Mouse (Mus musculus) embryonic facial prominence, embryonic 13.5 days (tissue): ENCODE measurements around the gene Hoxa6. TPM values are rescaled to one million over a fixed set of nuclear protein-coding genes. Genes with fewer than 3 reads are reported as not detected.

ENCODE experiments used
- ATAC-seq: fragments of 200-750 bp; cut with Nextera tagmentation; 2 replicates; pipeline ENCODE4 v1.8.0; 2017; ENCODE audit warnings: low read depth; ENCODE audit not compliant: insufficient number of reproducible peaks, insufficient read depth, low FRiP score, low TSS enrichment
- H3K27ac ChIP-seq: fragments of 300-500 bp; sonication (generic); 2 replicates; pipeline ENCODE4 v1.5.1; 2015; ENCODE audit warnings: moderate library complexity, mild to moderate bottlenecking, inconsistent platforms
- H3K27me3 ChIP-seq: fragments of 300-500 bp; sonication (generic); 2 replicates; pipeline ENCODE4 v1.6.1; 2015; ENCODE audit warnings: mild to moderate bottlenecking, inconsistent platforms
- H3K36me3 ChIP-seq: fragments of 300-500 bp; sonication (generic); 2 replicates; pipeline ENCODE4 v1.6.1; 2015; ENCODE audit warnings: mild to moderate bottlenecking, inconsistent platforms
- H3K4me1 ChIP-seq: fragments of 300-500 bp; sonication (generic); 2 replicates; pipeline ENCODE4 v1.6.1; 2015; ENCODE audit warnings: inconsistent platforms
- H3K4me2 ChIP-seq: fragments of 300-500 bp; sonication (generic); 2 replicates; pipeline ENCODE4 v1.6.1; 2015; ENCODE audit warnings: moderate library complexity, mild to moderate bottlenecking, inconsistent platforms
- H3K4me3 ChIP-seq: fragments of 300-500 bp; sonication (generic); 2 replicates; pipeline ENCODE4 v1.5.1; 2015; ENCODE audit warnings: mild to moderate bottlenecking, inconsistent platforms
- H3K9ac ChIP-seq: fragments of 300-500 bp; sonication (generic); 2 replicates; pipeline ENCODE4 v1.6.1; 2015; ENCODE audit warnings: mild to moderate bottlenecking, inconsistent platforms
- H3K9me3 ChIP-seq: fragments of 300-500 bp; sonication (generic); 2 replicates; pipeline ENCODE4 v1.6.1; 2016; ENCODE audit warnings: inconsistent platforms
- whole genome bisulfite sequencing: fragments of 180-500 bp; shearing (Covaris S2); methylation state at CpG from one replicate; pipeline ENCODE4 v1.1.7; 2015; ENCODE audit warnings: mixed read lengths; 5-methylcytosine and 5-hydroxymethylcytosine counted together
- polyA plus RNA-seq: library from polyadenylated mRNA; unstranded; fragments of >200 nt; fragmentation: Nextera tagmentation; extraction: Ambion mirVana; gene quantifications from 2 replicates; pipeline ENCODE4 v1.2.1, GENCODE M21; 2015

Gene Hoxa6
- polyA plus RNA-seq, 1 experiment from 2014 or later, result 0.81 TPM

DNA sequence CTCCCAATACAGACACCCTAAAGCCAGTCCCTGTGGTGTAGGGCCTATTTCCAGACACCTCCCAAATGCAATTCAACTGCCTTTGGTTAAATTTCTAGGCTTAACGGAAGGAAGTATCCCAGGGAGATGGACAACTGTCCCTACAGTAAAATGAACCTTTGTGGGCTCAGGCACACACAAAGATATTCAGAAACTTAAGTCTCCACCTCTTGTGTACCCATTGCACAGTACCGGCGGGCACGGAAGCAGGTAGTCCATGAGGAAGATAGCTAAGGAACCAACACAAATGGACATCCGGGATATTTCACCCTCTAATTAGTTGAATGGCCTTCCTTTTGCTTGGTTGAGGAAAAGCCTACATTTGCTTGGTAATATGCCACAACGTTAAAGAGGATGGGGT lies 32.1 kb downstream of the Hoxa6 start:
- Histone ChIP-seq H3K36me3 (no peaks in the 10 kb centered on the region), H3K27ac (no peak overlapping the region), H3K27me3 (peaks cover 99% of the 10 kb centered on the region), H3K9me3 (no peaks in the 10 kb centered on the region), H3K4me3 (no peak overlapping the region), H3K4me2 (no peak overlapping the region), H3K4me1 (peaks cover 7% of the 10 kb centered on the region), H3K9ac (no peak overlapping the region)
- no peak for ATAC-seq
- 0% methylated on average over 6 of the region's 6 CpGs for WGBS

DNA sequence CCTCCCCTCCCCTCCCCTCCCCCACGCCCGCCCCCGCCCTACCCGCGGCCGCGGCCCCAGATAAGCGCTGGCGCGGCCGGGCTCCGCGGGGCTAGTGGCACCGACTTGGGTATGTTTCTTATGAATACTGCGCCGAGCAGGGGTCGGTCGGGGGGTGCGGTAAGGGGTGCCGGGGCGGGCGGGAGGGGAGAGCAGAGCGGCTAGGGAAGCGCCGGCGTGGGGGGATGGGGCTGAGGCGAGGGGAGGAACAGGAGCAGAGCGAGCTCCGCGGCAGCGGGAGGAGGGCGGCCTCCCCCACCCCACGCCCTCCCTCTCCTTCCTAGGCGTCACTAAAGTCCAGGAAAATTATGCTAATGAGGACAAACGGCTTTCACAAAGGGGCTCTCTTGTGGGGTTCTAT lies 32.7 kb downstream of the Hoxa6 start:
- H3K4me3 ChIP-seq, result peak overlapping the region; percentile 11; the same call in 1 of the 2 replicates
- H3K27ac ChIP-seq, result no peak overlapping the region
- 0% methylated on average over 24 of the region's 35 CpGs for WGBS
- no peaks in the 10 kb centered on the region for H3K36me3 ChIP-seq
- H3K4me2 ChIP-seq, result no peak overlapping the region
- no peak overlapping the region for H3K9ac ChIP-seq
- ATAC-seq, result no peak
- peaks cover 7% of the 10 kb centered on the region for H3K4me1 ChIP-seq
- H3K27me3 ChIP-seq, result peaks cover 99% of the 10 kb centered on the region
- no peaks in the 10 kb centered on the region for H3K9me3 ChIP-seq

DNA sequence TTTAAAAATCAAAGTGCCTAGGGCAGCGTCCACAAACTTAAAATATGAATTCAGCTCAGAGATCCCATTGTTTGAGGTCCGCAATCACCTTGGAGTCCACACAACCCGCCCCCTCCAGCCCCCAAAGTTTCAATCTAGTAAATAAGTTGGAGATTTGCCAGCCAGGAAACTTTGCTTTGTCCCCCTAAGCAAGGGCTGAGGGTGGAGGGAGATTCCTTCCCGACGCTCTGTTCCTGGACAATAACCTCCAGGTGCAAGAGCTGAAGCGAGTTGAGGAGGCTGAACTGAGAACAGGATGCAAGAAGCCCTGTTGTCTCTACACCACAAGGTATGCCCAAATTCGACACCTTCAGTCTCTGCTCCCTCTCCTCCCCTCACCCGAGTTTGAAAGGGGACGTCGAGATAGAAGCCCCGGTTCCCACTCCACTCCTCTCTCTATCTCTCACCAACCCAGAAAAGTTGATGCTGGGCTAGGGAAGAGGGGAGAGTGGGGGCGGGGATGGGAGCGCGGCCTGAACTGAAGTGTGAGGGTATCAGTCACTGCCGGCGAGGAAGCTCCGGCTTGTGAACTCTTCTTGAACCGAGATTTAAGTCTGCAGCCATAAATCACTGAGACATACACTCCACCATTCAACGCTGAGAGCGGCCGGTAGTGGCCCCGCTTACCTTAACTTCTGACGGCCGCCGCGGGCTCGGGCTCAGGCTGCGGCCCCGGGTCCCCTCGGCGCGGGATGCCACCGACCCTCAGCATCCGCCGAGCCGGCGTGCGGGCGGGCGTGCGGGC lies 33.4 kb downstream of the Hoxa6 start:
- peaks cover 99% of the 10 kb centered on the region for H3K27me3 ChIP-seq
- no peak for ATAC-seq
- under 1% methylated on average over 40 of the region's 41 CpGs for WGBS
- H3K4me3 ChIP-seq, result peak overlapping the region; percentile 11; the same call in 1 of the 2 replicates
- no peaks in the 10 kb centered on the region for H3K9me3 ChIP-seq
- H3K4me1 ChIP-seq, result peaks cover 10% of the 10 kb centered on the region
- no peak overlapping the region for H3K9ac ChIP-seq
- no peak overlapping the region for H3K4me2 ChIP-seq
- H3K27ac ChIP-seq, result no peak overlapping the region
- no peaks in the 10 kb centered on the region for H3K36me3 ChIP-seq

DNA sequence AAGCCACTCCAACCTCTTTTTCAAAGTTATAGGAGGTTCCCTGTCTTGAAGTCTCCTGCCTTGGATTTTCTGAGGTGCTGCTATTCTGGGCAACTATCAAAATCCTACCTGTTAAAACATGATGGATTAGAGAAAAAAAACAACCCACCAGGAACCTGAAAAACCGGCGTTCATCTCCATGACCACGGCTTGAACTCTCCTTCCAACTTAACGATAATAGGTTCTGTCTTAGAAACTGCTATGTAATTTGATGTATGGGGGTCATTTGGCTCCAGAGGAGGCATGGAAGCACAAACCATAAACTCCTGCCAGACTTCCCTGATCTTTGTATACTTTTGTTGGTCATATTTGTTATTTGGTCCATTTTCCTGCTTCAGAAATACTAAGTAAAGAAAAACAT lies 34.9 kb downstream of the Hoxa6 start:
- H3K4me3 ChIP-seq, result no peak overlapping the region
- 2% methylated on average over 4 of the region's 4 CpGs for WGBS
- no peak overlapping the region for H3K27ac ChIP-seq
- no peak for ATAC-seq
- H3K27me3 ChIP-seq, result peaks cover 99% of the 10 kb centered on the region
- H3K4me1 ChIP-seq, result peaks cover 12% of the 10 kb centered on the region
- no peak overlapping the region for H3K9ac ChIP-seq
- H3K9me3 ChIP-seq, result no peaks in the 10 kb centered on the region
- H3K36me3 ChIP-seq, result no peaks in the 10 kb centered on the region
- no peak overlapping the region for H3K4me2 ChIP-seq

DNA sequence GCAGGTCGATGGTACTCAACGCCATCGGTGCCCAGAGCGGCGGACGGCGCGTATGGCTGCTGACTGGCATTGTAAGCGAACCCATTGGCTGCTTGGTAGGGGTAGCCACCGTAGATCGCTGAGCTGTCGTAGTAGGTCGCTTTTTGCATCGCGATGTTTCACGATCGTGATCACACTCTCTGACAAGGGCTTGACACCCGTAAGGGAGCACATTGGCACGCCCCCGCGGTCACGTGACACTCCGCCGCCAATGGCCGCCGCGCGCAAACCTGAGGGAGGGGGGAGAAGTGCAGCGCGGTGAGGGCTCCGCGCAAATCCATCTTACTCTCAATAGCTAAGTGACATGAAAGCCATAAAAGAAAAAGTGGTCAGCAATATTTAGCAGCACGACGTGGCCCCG lies 36.0 kb downstream of the Hoxa6 start:
- Histone ChIP-seq H3K27me3 (peaks cover 99% of the 10 kb centered on the region), H3K9ac (no peak overlapping the region), H3K4me3 (peak overlapping the region; percentile 23), H3K4me1 (peaks cover 13% of the 10 kb centered on the region), H3K36me3 (no peaks in the 10 kb centered on the region), H3K4me2 (peak overlapping the region; percentile 48), H3K9me3 (no peaks in the 10 kb centered on the region), H3K27ac (no peak overlapping the region)
- under 1% methylated on average over 35 of the region's 35 CpGs for WGBS
- no peak for ATAC-seq

DNA sequence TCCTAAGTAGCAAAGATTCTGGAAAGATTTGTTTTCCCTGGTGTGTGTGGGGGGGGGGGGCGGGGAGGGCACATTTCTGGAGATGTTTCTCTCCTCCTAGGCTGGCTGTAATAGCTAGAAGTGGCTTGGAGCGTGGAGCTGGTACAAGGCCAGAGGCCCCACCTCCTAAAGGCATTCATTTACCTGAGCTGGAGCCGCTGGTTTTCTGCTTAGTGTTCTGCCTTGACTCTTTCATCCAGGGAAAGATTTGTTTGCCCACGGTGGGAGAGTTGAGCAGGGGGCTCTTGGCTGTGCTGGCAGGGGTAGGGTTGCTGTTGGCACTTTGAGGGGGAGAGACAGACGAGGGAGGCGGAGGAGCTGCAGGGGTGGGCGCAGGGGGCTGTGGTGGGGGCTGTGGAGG lies 36.6 kb downstream of the Hoxa6 start:
- Histone ChIP-seq H3K9ac (no peak overlapping the region), H3K36me3 (no peaks in the 10 kb centered on the region), H3K27ac (no peak overlapping the region), H3K4me2 (peak overlapping the region; percentile 48), H3K4me3 (no peak overlapping the region), H3K27me3 (peaks cover 99% of the 10 kb centered on the region), H3K9me3 (no peaks in the 10 kb centered on the region), H3K4me1 (peaks cover 13% of the 10 kb centered on the region)
- ATAC-seq, result no peak
- WGBS, result 4% methylated on average over 7 of the region's 7 CpGs

DNA sequence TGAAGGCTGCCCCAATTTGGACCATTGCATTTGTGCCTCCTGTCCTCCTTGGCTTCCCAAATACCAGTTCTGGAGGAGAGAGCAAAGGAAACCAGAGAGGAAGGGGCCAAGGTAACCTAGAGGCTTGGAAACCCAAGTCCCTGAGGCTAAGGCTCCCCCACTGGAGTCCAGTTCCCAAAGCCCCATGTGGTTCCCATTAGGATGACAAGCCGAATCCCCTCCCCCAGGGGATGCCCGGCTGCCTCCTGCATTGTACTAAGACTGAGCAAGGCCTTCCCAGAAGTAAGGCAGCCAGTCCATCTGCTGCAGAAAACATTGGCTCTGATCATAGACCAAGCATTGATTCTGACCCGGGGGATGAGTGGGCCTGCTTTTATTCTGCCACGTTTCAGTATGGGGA lies 37.2 kb downstream of the Hoxa6 start:
- Histone ChIP-seq H3K4me1 (peaks cover 13% of the 10 kb centered on the region), H3K9me3 (no peaks in the 10 kb centered on the region), H3K27me3 (peaks cover 99% of the 10 kb centered on the region), H3K36me3 (no peaks in the 10 kb centered on the region), H3K4me2 (no peak overlapping the region), H3K4me3 (no peak overlapping the region), H3K27ac (no peak overlapping the region), H3K9ac (no peak overlapping the region)
- ATAC-seq, result no peak
- WGBS, result 9% methylated on average over 4 of the region's 4 CpGs

DNA sequence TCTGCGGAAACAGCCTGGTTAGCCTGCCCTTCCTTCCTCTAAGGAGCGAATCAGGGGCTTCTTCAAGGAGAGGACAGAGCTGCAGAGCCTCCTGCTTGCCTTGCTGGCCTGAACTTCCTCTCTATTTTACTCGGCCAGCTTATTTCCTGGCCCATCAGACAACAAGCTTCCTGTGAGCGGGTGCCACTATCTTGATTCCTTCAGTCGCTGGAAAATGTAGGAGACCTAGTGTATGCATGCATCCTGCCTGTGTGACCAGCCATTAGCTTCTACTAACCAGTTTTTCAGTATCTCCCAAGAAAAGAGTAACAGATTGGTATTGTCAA lies 37.7 kb downstream of the Hoxa6 start:
- WGBS, result 9% methylated on average over 5 of the region's 5 CpGs
- Histone ChIP-seq H3K27ac (no peak overlapping the region), H3K4me2 (no peak overlapping the region), H3K4me1 (peaks cover 13% of the 10 kb centered on the region), H3K36me3 (no peaks in the 10 kb centered on the region), H3K9ac (no peak overlapping the region), H3K9me3 (no peaks in the 10 kb centered on the region), H3K4me3 (no peak overlapping the region), H3K27me3 (peaks cover 99% of the 10 kb centered on the region)
- ATAC-seq, result no peak

DNA sequence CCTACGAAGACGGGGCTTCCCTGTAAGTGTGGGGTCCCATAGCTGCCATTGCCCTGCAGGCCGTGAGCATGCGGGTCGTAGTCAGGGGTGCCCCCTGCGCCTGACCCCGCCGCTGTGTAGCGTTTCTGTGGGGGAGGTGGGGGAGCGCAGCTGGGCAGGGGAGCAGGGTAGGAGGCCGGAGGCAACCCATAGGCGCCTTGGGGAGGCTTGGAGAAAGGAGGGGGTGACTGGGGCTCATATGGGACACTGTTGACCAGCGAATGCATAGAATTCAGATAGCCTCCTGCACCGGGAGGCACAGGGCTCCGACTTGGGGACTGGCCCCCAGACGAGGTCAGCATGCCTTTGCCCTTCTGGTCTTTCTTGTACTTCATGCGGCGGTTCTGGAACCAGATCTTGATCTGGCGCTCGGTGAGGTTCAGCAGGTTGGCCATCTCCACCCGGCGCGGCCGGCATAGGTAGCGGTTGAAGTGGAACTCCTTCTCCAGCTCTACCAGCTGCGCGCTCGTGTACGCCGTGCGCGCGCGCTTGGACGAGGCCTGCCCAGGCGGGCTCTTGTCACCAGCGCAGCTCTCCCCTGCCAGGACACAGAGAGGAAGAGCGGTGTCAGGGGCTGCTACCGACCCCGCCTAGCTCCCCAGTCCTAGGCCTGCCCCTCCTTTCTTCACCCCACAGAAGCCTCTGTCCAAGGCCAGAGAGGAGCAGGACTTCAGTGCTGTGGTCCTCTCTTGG lies 38.2 kb downstream of the Hoxa6 start:
- 2% methylated on average over 40 of the region's 40 CpGs for WGBS
- Histone ChIP-seq H3K36me3 (no peaks in the 10 kb centered on the region), H3K4me1 (peaks cover 13% of the 10 kb centered on the region), H3K27ac (no peak overlapping the region), H3K9me3 (no peaks in the 10 kb centered on the region), H3K9ac (no peak overlapping the region), H3K4me3 (no peak overlapping the region), H3K4me2 (no peak overlapping the region), H3K27me3 (peaks cover 99% of the 10 kb centered on the region)
- no peak for ATAC-seq

DNA sequence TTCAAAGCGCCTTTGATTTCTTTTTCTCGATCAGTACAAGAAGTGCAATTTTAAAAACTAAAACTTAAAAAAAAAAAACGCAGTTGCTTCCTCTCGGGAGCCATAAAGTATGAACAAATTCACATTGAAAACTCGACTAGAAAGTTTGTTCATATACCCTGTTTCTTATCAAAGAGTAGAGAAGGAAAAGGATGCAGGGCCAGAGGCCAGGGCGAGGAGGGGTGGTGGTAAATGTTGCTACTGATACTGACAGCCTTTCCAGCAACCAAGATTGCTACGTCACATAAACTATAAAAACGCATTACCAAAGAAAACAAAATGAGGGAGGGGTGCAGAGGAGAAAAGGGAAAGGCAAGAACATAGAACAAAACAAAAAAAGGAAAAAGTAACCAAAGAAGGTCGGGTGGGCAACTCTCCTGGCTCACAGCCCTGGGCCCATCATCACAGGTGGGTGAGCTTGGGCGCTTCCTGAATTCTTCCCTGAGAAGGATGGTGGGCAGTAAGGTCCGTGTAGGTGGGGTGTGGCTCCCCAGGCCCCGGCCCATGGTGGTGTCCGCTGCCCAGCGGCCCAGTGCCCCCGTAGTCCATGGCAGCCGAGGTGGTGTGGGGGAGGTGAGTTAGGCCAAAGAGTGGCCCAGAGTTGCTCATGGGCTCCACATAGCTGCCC lies 38.9 kb downstream of the Hoxa6 start:
- Histone ChIP-seq H3K27ac (no peak overlapping the region), H3K4me2 (no peak overlapping the region), H3K4me3 (no peak overlapping the region), H3K4me1 (peaks cover 13% of the 10 kb centered on the region), H3K27me3 (peaks cover 99% of the 10 kb centered on the region), H3K9me3 (no peaks in the 10 kb centered on the region), H3K36me3 (no peaks in the 10 kb centered on the region), H3K9ac (no peak overlapping the region)
- WGBS, result 5% methylated on average over 16 of the region's 16 CpGs
- ATAC-seq, result no peak

DNA sequence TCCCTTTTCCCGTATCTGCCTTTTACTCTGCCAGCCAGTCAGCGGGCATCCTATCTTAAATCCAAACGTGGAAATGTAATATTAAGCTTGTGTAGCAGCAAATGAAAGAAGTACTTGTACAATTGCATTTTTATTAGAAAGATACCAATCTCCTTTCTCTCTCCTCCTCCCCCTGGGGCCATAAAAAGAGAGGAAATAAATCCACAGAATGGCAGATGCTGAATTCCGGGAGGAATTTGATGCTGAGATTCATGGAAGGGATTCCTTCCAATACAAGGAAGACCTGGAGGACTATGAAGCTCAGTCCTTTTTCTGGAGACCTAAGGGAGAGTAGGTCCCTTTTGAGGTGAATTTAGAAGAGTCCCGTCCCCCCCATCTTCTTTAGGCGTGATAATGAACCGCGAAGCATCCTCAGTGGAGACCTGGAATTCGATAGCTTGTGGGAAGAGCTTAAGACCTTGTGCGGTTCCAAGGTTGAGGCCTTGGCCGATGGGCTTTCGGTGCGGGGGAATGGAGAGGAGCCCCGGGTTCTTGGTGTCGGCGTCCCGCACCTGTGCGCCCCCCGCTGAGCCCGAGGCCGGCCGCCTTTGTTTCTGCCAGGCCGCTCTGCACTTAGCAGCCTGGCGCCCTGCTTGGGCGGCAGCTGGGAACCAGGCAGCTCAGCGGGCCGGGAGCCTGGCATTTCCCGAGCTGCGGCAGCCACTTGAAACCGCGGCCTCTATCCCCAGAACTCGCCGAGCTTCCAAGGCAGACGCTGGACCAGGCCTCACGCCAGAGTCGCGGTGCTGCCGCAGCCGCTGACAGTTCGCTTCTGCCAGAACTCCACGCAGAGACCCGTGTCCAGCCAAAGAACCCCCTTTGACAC lies 40.1 kb downstream of the Hoxa6 start:
- Histone ChIP-seq H3K4me3 (no peak overlapping the region), H3K4me2 (no peak overlapping the region), H3K36me3 (no peaks in the 10 kb centered on the region), H3K27ac (no peak overlapping the region), H3K9me3 (no peaks in the 10 kb centered on the region), H3K9ac (no peak overlapping the region), H3K4me1 (peaks cover 13% of the 10 kb centered on the region), H3K27me3 (peaks cover 99% of the 10 kb centered on the region)
- WGBS, result 3% methylated on average over 42 of the region's 42 CpGs
- no peak for ATAC-seq
